Comparison of ENCODE assay signal across 8 mouse cellular contexts in the genomic region with DNA sequence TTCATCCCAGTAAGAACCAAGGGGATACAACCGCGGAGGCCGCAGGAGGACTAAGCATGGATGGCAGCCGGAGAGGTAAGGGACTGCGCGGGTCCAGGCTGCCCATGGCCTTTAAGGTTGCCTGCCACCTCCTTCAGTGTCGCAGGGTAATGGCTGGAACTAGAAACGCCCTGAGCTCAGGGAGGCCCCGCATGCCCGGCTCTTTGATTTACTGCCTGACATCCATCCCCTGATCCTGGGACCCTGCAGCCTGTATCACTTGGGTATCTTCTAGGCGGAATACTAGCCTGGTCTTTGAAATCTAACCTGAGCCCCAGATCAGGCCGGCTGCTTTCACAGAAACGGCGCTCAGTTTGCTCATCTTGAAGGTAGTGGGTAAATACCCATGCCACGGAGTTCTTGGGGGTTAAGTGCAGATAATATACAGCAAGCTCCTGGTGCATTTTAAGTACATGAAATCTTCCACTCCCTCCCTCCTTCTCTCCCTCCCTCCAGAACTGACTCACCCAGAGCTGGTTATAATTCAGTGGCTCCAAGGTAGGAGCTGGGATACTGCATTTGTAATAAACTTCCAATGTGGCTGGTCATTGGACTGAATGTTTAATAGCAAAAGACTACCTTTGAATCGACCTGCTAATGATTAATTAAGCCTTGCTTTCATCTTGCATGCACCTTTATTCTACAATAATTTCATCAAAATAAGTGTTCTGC. TPM values are rescaled to one million over a fixed set of nuclear protein-coding genes. Genes with fewer than 3 reads are reported as not detected.
DNase-seq lines count a peak whose midpoint lies in the region; ATAC-seq and TF ChIP-seq lines count a peak whose summit lies in the region.

No protein-coding gene starts in this region.

- peak overlapping the region; percentile 84 for H3K4me3 ChIP-seq in kidney, embryonic 14.5 days (ENCODE audit: low read length)
- H3K4me3 ChIP-seq in bone marrow, adult 2 months (replicated peaks; ENCODE audit: control insufficient read depth, low read depth, low read length), result peak overlapping the region; percentile 84
- peak overlapping the region; percentile 71 for H3K4me3 ChIP-seq in liver, embryonic 16.5 days (ENCODE audit: low read depth, low read length)

- no peaks in the 10 kb centered on the region for H3K27me3 ChIP-seq in kidney, embryonic 14.5 days (ENCODE audit: control insufficient read depth, insufficient read depth, low read length)
- H3K27me3 ChIP-seq in liver, embryonic 16.5 days (ENCODE audit: control insufficient read depth, insufficient read depth, low read depth, low read length), result no peaks in the 10 kb centered on the region

- no peak overlapping the region; the same call in 1 of the 2 replicates for H3K27ac ChIP-seq in kidney, embryonic 14.5 days (ENCODE audit: low read depth, low read length)
- no peak overlapping the region for H3K27ac ChIP-seq in bone marrow, adult 2 months (ENCODE audit: control insufficient read depth, insufficient read depth, low read depth, low read length, poor library complexity)
- H3K27ac ChIP-seq in liver, embryonic 16.5 days (ENCODE audit: low read length), result no peak overlapping the region

- no peak for TF ChIP-seq POLR2A in bone marrow, adult 2 months (IDR thresholded peaks at IDR 0.05; ENCODE audit: borderline replicate concordance, control insufficient read depth, low read depth, low read length)

- peak; percentile 93 for ATAC-seq in kidney, embryonic 14.5 days (ENCODE audit: low FRiP score, low TSS enrichment)
- ATAC-seq in granulocyte monocyte progenitor cell, adult 5-6 weeks (replicated peaks; ENCODE audit: poor library complexity, severe bottlenecking), result peak; percentile 82
- peak; percentile 71 for ATAC-seq in liver, embryonic 16.5 days (ENCODE audit: low read depth)

- H3K9me3 ChIP-seq in kidney, embryonic 14.5 days (ENCODE audit: control insufficient read depth, low read length), result peaks cover 4% of the 10 kb centered on the region
- no peaks in the 10 kb centered on the region for H3K9me3 ChIP-seq in liver, embryonic 16.5 days (replicated peaks; ENCODE audit: control insufficient read depth, low read length)

- no peak for TF ChIP-seq CTCF in bone marrow, adult 2 months (IDR thresholded peaks at IDR 0.05; ENCODE audit: control insufficient read depth, insufficient read depth, low read length)

- H3K36me3 ChIP-seq in kidney, embryonic 14.5 days (ENCODE audit: control insufficient read depth, insufficient read depth, low read length), result no peaks in the 10 kb centered on the region; the same call in 1 of the 2 replicates
- H3K36me3 ChIP-seq in liver, embryonic 16.5 days (ENCODE audit: control insufficient read depth, insufficient read depth), result no peaks in the 10 kb centered on the region; the same call in 1 of the 2 replicates

- no peak for DNase-seq in kidney, adult 11 months
- DNase-seq in urinary bladder, adult 18-20 months (ENCODE audit: low spot score in 2 of 2), result no peak
- no peak for DNase-seq in adrenal gland, postnatal 4 days (ENCODE audit: low spot score in 2 of 2)
- DNase-seq in thymus, postnatal 36 days, result no peak

- peak overlapping the region; percentile 43 for H3K4me2 ChIP-seq in kidney, embryonic 14.5 days (replicated peaks; ENCODE audit: low read depth, low read length)
- H3K4me2 ChIP-seq in liver, embryonic 16.5 days (ENCODE audit: low read depth, low read length), result peak overlapping the region; percentile 68

- H3K4me1 ChIP-seq in kidney, embryonic 14.5 days (ENCODE audit: control insufficient read depth, insufficient read depth, low read length), result peaks cover 4% of the 10 kb centered on the region; the same call in 1 of the 2 replicates
- H3K4me1 ChIP-seq in bone marrow, adult 2 months (ENCODE audit: control insufficient read depth, insufficient read depth, low read length), result no peaks in the 10 kb centered on the region
- peaks cover 4% of the 10 kb centered on the region; the same call in 1 of the 2 replicates for H3K4me1 ChIP-seq in liver, embryonic 16.5 days (ENCODE audit: control insufficient read depth, low read depth, low read length)

- WGBS in kidney, embryonic 14.5 days, result 1% methylated on average over 16 of the region's 16 CpGs
- WGBS in bone marrow, adult 2 months, result 3% methylated on average over 16 of the region's 16 CpGs
- WGBS in liver, embryonic 16.5 days (ENCODE audit: insufficient replicate concordance), result 2% methylated on average over 16 of the region's 16 CpGs

- peak overlapping the region; percentile 66 for H3K9ac ChIP-seq in kidney, embryonic 14.5 days (ENCODE audit: low read depth, low read length)
- peak overlapping the region; percentile 48 for H3K9ac ChIP-seq in liver, embryonic 16.5 days (ENCODE audit: low read depth, low read length)

RNA-seq across cellular contexts. Expression of a gene that starts 0.5 kb away (rescaled TPM):
- polyA plus RNA-seq in kidney, embryonic 14.5 days (2014; fragmentation: Nextera tagmentation; extraction: Ambion mirVana), result 18.6 and 18.7 TPM in 2 replicates
- polyA plus RNA-seq in bone marrow, adult 2 months (2011; ENCODE audit: insufficient read depth, insufficient read length, low replicate concordance, missing spikeins), result 1.6 and 1.9 TPM in 2 replicates
- 5.4 and 11.1 TPM in 2 replicates for total RNA-seq in granulocyte monocyte progenitor cell, adult 5-6 weeks (2014; fragmentation: Nextera tagmentation)
- total RNA-seq in granulocyte monocyte progenitor cell, adult 5-6 weeks (2017), result 9.1 and 9.6 TPM in 2 replicates
- polyA plus RNA-seq in liver, embryonic 16.5 days (2015; fragmentation: Nextera tagmentation; extraction: Ambion mirVana), result 1.3 and 1.5 TPM in 2 replicates
- total RNA-seq in adrenal gland, postnatal 4 days (2021), result 10 to 100 TPM; 19.5 to 19.8 TPM

RNA-seq across cellular contexts. Expression of a gene that starts 50.3 kb away (rescaled TPM):
- polyA plus RNA-seq in kidney, embryonic 14.5 days (2014; fragmentation: Nextera tagmentation; extraction: Ambion mirVana), result 1.5 and 1.8 TPM in 2 replicates
- polyA plus RNA-seq in bone marrow, adult 2 months (2011; ENCODE audit: insufficient read depth, insufficient read length, low replicate concordance, missing spikeins), result not detected in 2 replicates
- total RNA-seq in granulocyte monocyte progenitor cell, adult 5-6 weeks (2014; fragmentation: Nextera tagmentation), result not detected in 2 replicates
- not detected in 2 replicates for total RNA-seq in granulocyte monocyte progenitor cell, adult 5-6 weeks (2017)
- polyA plus RNA-seq in liver, embryonic 16.5 days (2015; fragmentation: Nextera tagmentation; extraction: Ambion mirVana), result not detected in 2 replicates
- 1 to 10 TPM; 1.4 to 2.2 TPM for total RNA-seq in adrenal gland, postnatal 4 days (2021)
